In the genomic region with DNA sequence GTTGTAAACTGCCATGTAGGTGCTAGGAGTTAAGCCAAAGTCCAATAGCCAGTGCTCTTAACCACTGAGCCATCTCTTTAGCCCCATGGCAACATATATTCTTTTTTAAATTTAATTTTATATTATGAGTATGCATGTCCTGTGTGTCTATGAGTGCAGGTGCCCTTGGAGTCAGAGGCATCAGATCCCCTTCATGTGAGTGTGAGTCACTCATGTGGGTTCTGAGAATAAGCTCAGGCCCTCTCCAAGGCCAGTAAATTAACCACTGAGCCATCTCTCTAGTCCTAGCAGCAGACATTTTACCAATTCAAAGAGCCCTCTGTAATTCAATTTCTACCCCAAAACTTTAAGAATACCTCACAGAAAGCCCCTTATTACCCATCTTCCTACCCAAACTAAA, we compare ENCODE assay signal across 14 mouse cellular contexts. TPM values are rescaled to one million over a fixed set of nuclear protein-coding genes. Genes with fewer than 3 reads are reported as not detected.
DNase-seq lines count a peak whose midpoint lies in the region; ATAC-seq and TF ChIP-seq lines count a peak whose summit lies in the region.
"Had no signal": no experiment of that assay in that cellular context is flagged by ENCODE, and none has a peak within 500 bp of the region (broad histone marks: within the 10 kb centered on the region; RNA-seq: fewer than 3 reads in every experiment).

No protein-coding gene starts in this region.

- DNase-seq in heart, postnatal 0 days (ENCODE audit: low spot score): no peak
- DNase-seq in heart, adult 9 months (ENCODE audit: low spot score in 2 of 2): no peak
- DNase-seq in 3T3-L1 (ENCODE audit: low read depth, low spot score): peak; percentile 50
- DNase-seq in 416B (ENCODE audit: low read depth): peak; percentile 74
- no peak for DNase-seq in liver, embryonic 13.5 days
- DNase-seq in urinary bladder, adult 18-20 months (ENCODE audit: low spot score in 2 of 2): no peak
- DNase-seq in spleen, postnatal 10 days (ENCODE audit: low spot score in 2 of 2): no peak
- DNase-seq: cerebellum, adult 9-11 months; heart, postnatal 4 days; lung, postnatal 4 days; thymus, adult 18-20 months had no signal

- TF ChIP-seq EP300 in heart, postnatal 0 days (IDR thresholded peaks at IDR 0.05; ENCODE audit: low read depth): no peak

- no peak for TF ChIP-seq CTCF in heart, postnatal 0 days (IDR thresholded peaks at IDR 0.05; ENCODE audit: low read depth)

- H3K27me3 ChIP-seq in heart, postnatal 0 days (ENCODE audit: control insufficient read depth, insufficient read depth, low read length): no peaks in the 10 kb centered on the region
- H3K27me3 ChIP-seq in liver, embryonic 13.5 days: no peaks in the 10 kb centered on the region

- H3K9me3 ChIP-seq in heart, postnatal 0 days (replicated peaks; ENCODE audit: control insufficient read depth, low read length): no peaks in the 10 kb centered on the region
- H3K9me3 ChIP-seq in liver, embryonic 13.5 days (replicated peaks): no peaks in the 10 kb centered on the region

- ATAC-seq in heart, postnatal 0 days (ENCODE audit: insufficient read depth, low read depth): no peak
- no peak for ATAC-seq in liver, embryonic 13.5 days (ENCODE audit: low read depth)

- no peak overlapping the region for H3K4me3 ChIP-seq in heart, postnatal 0 days (ENCODE audit: low read depth, low read length)
- H3K4me3 ChIP-seq in liver, embryonic 13.5 days (replicated peaks): no peak overlapping the region; the same call in 1 of the 2 replicates
- H3K4me3 ChIP-seq: left cerebral cortex, adult 2 months had no signal

- no peak overlapping the region for H3K4me2 ChIP-seq in heart, postnatal 0 days (ENCODE audit: low read depth, low read length)
- peak overlapping the region; percentile 37 for H3K4me2 ChIP-seq in liver, embryonic 13.5 days

- H3K4me1 ChIP-seq in heart, postnatal 0 days (ENCODE audit: control insufficient read depth, insufficient read depth): peaks cover 31% of the 10 kb centered on the region
- H3K4me1 ChIP-seq in liver, embryonic 13.5 days (replicated peaks): peaks cover 75% of the 10 kb centered on the region

- H3K36me3 ChIP-seq in heart, postnatal 0 days (replicated peaks; ENCODE audit: control insufficient read depth, insufficient read depth, low read length): 0 out of 2 replicates have a peak, but pooled peaks cover 7% of the 10 kb centered on the region
- peaks cover 18% of the 10 kb centered on the region for H3K36me3 ChIP-seq in liver, embryonic 13.5 days

- 0 out of 2 replicates have a peak overlapping the region, but pooled peaks have one; percentile 9 for H3K27ac ChIP-seq in heart, postnatal 0 days (ENCODE audit: low read depth)
- H3K27ac ChIP-seq in liver, embryonic 13.5 days: peak overlapping the region; percentile 53
- H3K27ac ChIP-seq: left cerebral cortex, adult 2 months had no signal

- no peak overlapping the region for H3K9ac ChIP-seq in heart, postnatal 0 days (replicated peaks; ENCODE audit: low read depth, low read length)
- peak overlapping the region; percentile 49; the same call in 1 of the 2 replicates for H3K9ac ChIP-seq in liver, embryonic 13.5 days

RNA-seq across cellular contexts. Expression of gene Polr2a, which starts 5.8 kb away (rescaled TPM):
- 13.4 and 15.6 TPM in 2 replicates for total RNA-seq in heart, postnatal 0 days (2014; rRNA removed; ENCODE audit: low replicate concordance)
- polyA plus RNA-seq in heart, postnatal 0 days (2015; fragmentation: Nextera tagmentation; extraction: Ambion mirVana): 6.2 and 6.6 TPM in 2 replicates
- polyA plus RNA-seq in liver, embryonic 13.5 days (2015; fragmentation: Nextera tagmentation; extraction: Ambion mirVana): 9.6 and 10.8 TPM in 2 replicates

RNA-seq across cellular contexts. Expression of gene Slc35g3, which starts 9.1 kb away (rescaled TPM):
- not detected in 2 replicates for total RNA-seq in heart, postnatal 0 days (2014; rRNA removed; ENCODE audit: low replicate concordance)
- 0.18 TPM in 1 of 2 replicates, not detected in the other for polyA plus RNA-seq in heart, postnatal 0 days (2015; fragmentation: Nextera tagmentation; extraction: Ambion mirVana)
- not detected in 2 replicates for polyA plus RNA-seq in liver, embryonic 13.5 days (2015; fragmentation: Nextera tagmentation; extraction: Ambion mirVana)
- total RNA-seq: granulocyte monocyte progenitor cell, adult 5-6 weeks; heart, postnatal 4 days; left cerebral cortex, adult 2 months; monocyte, adult 5-6 weeks had no signal

RNA-seq across cellular contexts. Expression of gene Zbtb4, which starts 13.0 kb away (rescaled TPM):
- 21.2 and 28.7 TPM in 2 replicates for total RNA-seq in heart, postnatal 0 days (2014; rRNA removed; ENCODE audit: low replicate concordance)
- 2.6 and 2.9 TPM in 2 replicates for polyA plus RNA-seq in heart, postnatal 0 days (2015; fragmentation: Nextera tagmentation; extraction: Ambion mirVana)
- polyA plus RNA-seq in liver, embryonic 13.5 days (2015; fragmentation: Nextera tagmentation; extraction: Ambion mirVana): 0.38 and 0.43 TPM in 2 replicates

RNA-seq across cellular contexts. Expression of gene Chrnb1, which starts 43.1 kb away (rescaled TPM):
- total RNA-seq in heart, postnatal 0 days (2014; rRNA removed; ENCODE audit: low replicate concordance): 2.5 and 11.2 TPM in 2 replicates
- polyA plus RNA-seq in heart, postnatal 0 days (2015; fragmentation: Nextera tagmentation; extraction: Ambion mirVana): 2.7 and 3.1 TPM in 2 replicates
- 0.43 and 0.59 TPM in 2 replicates for polyA plus RNA-seq in liver, embryonic 13.5 days (2015; fragmentation: Nextera tagmentation; extraction: Ambion mirVana)
- total RNA-seq: granulocyte monocyte progenitor cell, adult 5-6 weeks had no signal

RNA-seq across cellular contexts. Expression of gene Fgf11, which starts 49.0 kb away (rescaled TPM):
- total RNA-seq in heart, postnatal 0 days (2014; rRNA removed; ENCODE audit: low replicate concordance): 5.3 and 5.7 TPM in 2 replicates
- 0.75 and 1.0 TPM in 2 replicates for polyA plus RNA-seq in heart, postnatal 0 days (2015; fragmentation: Nextera tagmentation; extraction: Ambion mirVana)
- polyA plus RNA-seq in liver, embryonic 13.5 days (2015; fragmentation: Nextera tagmentation; extraction: Ambion mirVana): 0.07 and 0.20 TPM in 2 replicates
- total RNA-seq: monocyte, adult 5-6 weeks had no signal

Comparison
In these comparisons a context has a peak if more than half of its experiments do, and no peak if none do; other contexts are left out.
1. DNase-seq: peak in 3T3-L1 (single experiment) and 416B (single experiment); none in heart, postnatal 0 days (single experiment), heart, adult 9 months (0 of 2), liver, embryonic 13.5 days (single experiment), urinary bladder, adult 18-20 months (0 of 2) and spleen, postnatal 10 days (0 of 2).